Mouse (Mus musculus): ENCODE data around the gene C130079G13Rik. TPM values are rescaled to one million over a fixed set of nuclear protein-coding genes. Genes with fewer than 3 reads are reported as not detected.
"Not testable (repeated sequence)": the region's sequence is repeated elsewhere in the genome, so short reads cannot be mapped to it uniquely, and the experiment has no call there.

The C130079G13Rik gene
- polyA plus RNA-seq (2015; fragmentation: Nextera tagmentation; extraction: Ambion mirVana): not detected in 2 replicates

GRCm38 (mm10) chr3:59924914-59925313, at the start of gene C130079G13Rik:
TSS of gene C130079G13Rik (plus strand) at chr3:59925214.
- WGBS: 86% methylated on average over 2 of the region's 2 CpGs
- no peak within 1 kb of the TSS for H3K27ac ChIP-seq (ENCODE audit: low read length)
- no peak within 1 kb of the TSS for H3K9ac ChIP-seq (ENCODE audit: low read length)
- no peak within 1 kb of the TSS for H3K4me2 ChIP-seq (ENCODE audit: low read depth, low read length)
- no peaks in the 10 kb centered on the region for H3K36me3 ChIP-seq (ENCODE audit: control insufficient read depth, insufficient read depth)
- H3K4me1 ChIP-seq (ENCODE audit: control insufficient read depth, insufficient read depth, low read length): no peaks in the 10 kb centered on the region
- H3K4me3 ChIP-seq (ENCODE audit: low read length): no peak within 1 kb of the TSS
- ATAC-seq (replicated peaks; ENCODE audit: extremely low read depth, insufficient read depth, low FRiP score): no peak
- H3K9me3 ChIP-seq (replicated peaks; ENCODE audit: control insufficient read depth, low read length): no peaks in the 10 kb centered on the region
- no peaks in the 10 kb centered on the region for H3K27me3 ChIP-seq (ENCODE audit: control insufficient read depth, insufficient read depth, low read length)

GRCm38 (mm10) chr3:59877601-59878000, 47.4 kb upstream of the C130079G13Rik start:
- whole genome bisulfite sequencing: 40% methylated on average over 1 of the region's 1 CpGs
- not testable (repeated sequence) for ATAC-seq (replicated peaks; ENCODE audit: extremely low read depth, insufficient read depth, low FRiP score)

GRCm38 (mm10) chr3:59879801-59880554, 45.0 kb upstream of the C130079G13Rik start:
- not testable (repeated sequence) for H3K4me3 ChIP-seq (ENCODE audit: low read length); H3K36me3 ChIP-seq (ENCODE audit: control insufficient read depth, insufficient read depth); H3K27ac ChIP-seq (ENCODE audit: low read length); H3K4me2 ChIP-seq (ENCODE audit: low read depth, low read length); H3K27me3 ChIP-seq (ENCODE audit: control insufficient read depth, insufficient read depth, low read length); H3K4me1 ChIP-seq (ENCODE audit: control insufficient read depth, insufficient read depth, low read length); H3K9me3 ChIP-seq (replicated peaks; ENCODE audit: control insufficient read depth, low read length); ATAC-seq (replicated peaks; ENCODE audit: extremely low read depth, insufficient read depth, low FRiP score); H3K9ac ChIP-seq (ENCODE audit: low read length)
- 69% methylated on average over 7 of the region's 7 CpGs for WGBS

More at GRCm38 (mm10) chr3:59877601-59878000, 47.4 kb upstream of the C130079G13Rik start:
- H3K4me3 ChIP-seq (ENCODE audit: low read length); H3K9me3 ChIP-seq (replicated peaks; ENCODE audit: control insufficient read depth, low read length); H3K36me3 ChIP-seq (ENCODE audit: control insufficient read depth, insufficient read depth); H3K27ac ChIP-seq (ENCODE audit: low read length); H3K4me2 ChIP-seq (ENCODE audit: low read depth, low read length); H3K9ac ChIP-seq (ENCODE audit: low read length); H3K27me3 ChIP-seq (ENCODE audit: control insufficient read depth, insufficient read depth, low read length); H3K4me1 ChIP-seq (ENCODE audit: control insufficient read depth, insufficient read depth, low read length): not testable (repeated sequence)

GRCm38 (mm10) chr3:59893276-59893675, 31.7 kb upstream of the C130079G13Rik start:
- no peak overlapping the region for H3K9ac ChIP-seq (ENCODE audit: low read length)
- no peaks in the 10 kb centered on the region for H3K9me3 ChIP-seq (replicated peaks; ENCODE audit: control insufficient read depth, low read length)
- no peak overlapping the region for H3K27ac ChIP-seq (ENCODE audit: low read length)
- no peaks in the 10 kb centered on the region for H3K4me1 ChIP-seq (ENCODE audit: control insufficient read depth, insufficient read depth, low read length)
- 50% methylated on average over 2 of the region's 2 CpGs for WGBS
- no peaks in the 10 kb centered on the region for H3K36me3 ChIP-seq (ENCODE audit: control insufficient read depth, insufficient read depth)
- H3K4me2 ChIP-seq (ENCODE audit: low read depth, low read length): no peak overlapping the region
- H3K4me3 ChIP-seq (ENCODE audit: low read length): no peak overlapping the region
- ATAC-seq (replicated peaks; ENCODE audit: extremely low read depth, insufficient read depth, low FRiP score): no peak
- H3K27me3 ChIP-seq (ENCODE audit: control insufficient read depth, insufficient read depth, low read length): no peaks in the 10 kb centered on the region

- no peak overlapping the region for H3K4me3 ChIP-seq (ENCODE audit: low read length)
- H3K9me3 ChIP-seq (replicated peaks; ENCODE audit: control insufficient read depth, low read length): no peaks in the 10 kb centered on the region
- no peak overlapping the region for H3K4me2 ChIP-seq (ENCODE audit: low read depth, low read length)
- no peak overlapping the region for H3K27ac ChIP-seq (ENCODE audit: low read length)
- WGBS: 53% methylated on average over 1 of the region's 1 CpGs
- no peaks in the 10 kb centered on the region for H3K4me1 ChIP-seq (ENCODE audit: control insufficient read depth, insufficient read depth, low read length)
- no peaks in the 10 kb centered on the region for H3K27me3 ChIP-seq (ENCODE audit: control insufficient read depth, insufficient read depth, low read length)
- no peak for ATAC-seq (replicated peaks; ENCODE audit: extremely low read depth, insufficient read depth, low FRiP score)
- H3K9ac ChIP-seq (ENCODE audit: low read length): no peak overlapping the region
- no peaks in the 10 kb centered on the region for H3K36me3 ChIP-seq (ENCODE audit: control insufficient read depth, insufficient read depth)
Observed at GRCm38 (mm10) chr3:59934621-59935020, 9.6 kb downstream of the C130079G13Rik start.

- WGBS: 80% methylated on average over 10 of the region's 10 CpGs
- Histone ChIP-seq H3K4me3 (ENCODE audit: low read length) (no peak overlapping the region), H3K9ac (ENCODE audit: low read length) (no peak overlapping the region), H3K9me3 (replicated peaks; ENCODE audit: control insufficient read depth, low read length) (no peaks in the 10 kb centered on the region), H3K27me3 (ENCODE audit: control insufficient read depth, insufficient read depth, low read length) (no peaks in the 10 kb centered on the region), H3K4me2 (ENCODE audit: low read depth, low read length) (no peak overlapping the region), H3K36me3 (ENCODE audit: control insufficient read depth, insufficient read depth) (no peaks in the 10 kb centered on the region), H3K27ac (ENCODE audit: low read length) (no peak overlapping the region), H3K4me1 (ENCODE audit: control insufficient read depth, insufficient read depth, low read length) (no peaks in the 10 kb centered on the region)
- no peak for ATAC-seq (replicated peaks; ENCODE audit: extremely low read depth, insufficient read depth, low FRiP score)
Observed at GRCm38 (mm10) chr3:59947294-59947950, 22.4 kb downstream of the C130079G13Rik start.

- ATAC-seq (replicated peaks; ENCODE audit: extremely low read depth, insufficient read depth, low FRiP score): no peak
- no peak overlapping the region for H3K27ac ChIP-seq (ENCODE audit: low read length)
- no peaks in the 10 kb centered on the region for H3K27me3 ChIP-seq (ENCODE audit: control insufficient read depth, insufficient read depth, low read length)
- no peak overlapping the region for H3K4me3 ChIP-seq (ENCODE audit: low read length)
- H3K9me3 ChIP-seq (replicated peaks; ENCODE audit: control insufficient read depth, low read length): no peaks in the 10 kb centered on the region
- no peaks in the 10 kb centered on the region for H3K4me1 ChIP-seq (ENCODE audit: control insufficient read depth, insufficient read depth, low read length)
- H3K9ac ChIP-seq (ENCODE audit: low read length): no peak overlapping the region
- no peak overlapping the region for H3K4me2 ChIP-seq (ENCODE audit: low read depth, low read length)
- H3K36me3 ChIP-seq (ENCODE audit: control insufficient read depth, insufficient read depth): no peaks in the 10 kb centered on the region
- WGBS: 76% methylated on average over 5 of the region's 5 CpGs
Observed at GRCm38 (mm10) chr3:59970891-59971290, 45.9 kb downstream of the C130079G13Rik start.

- no peak overlapping the region for H3K9ac ChIP-seq (ENCODE audit: low read length)
- no peak overlapping the region for H3K27ac ChIP-seq (ENCODE audit: low read length)
- H3K4me3 ChIP-seq (ENCODE audit: low read length): no peak overlapping the region
- H3K9me3 ChIP-seq (replicated peaks; ENCODE audit: control insufficient read depth, low read length): no peaks in the 10 kb centered on the region
- H3K36me3 ChIP-seq (ENCODE audit: control insufficient read depth, insufficient read depth): no peaks in the 10 kb centered on the region
- no peak for ATAC-seq (replicated peaks; ENCODE audit: extremely low read depth, insufficient read depth, low FRiP score)
- H3K27me3 ChIP-seq (ENCODE audit: control insufficient read depth, insufficient read depth, low read length): no peaks in the 10 kb centered on the region
- H3K4me1 ChIP-seq (ENCODE audit: control insufficient read depth, insufficient read depth, low read length): no peaks in the 10 kb centered on the region
- no peak overlapping the region for H3K4me2 ChIP-seq (ENCODE audit: low read depth, low read length)
Observed at GRCm38 (mm10) chr3:59974591-59974990, 49.6 kb downstream of the C130079G13Rik start.
